Mouse (Mus musculus) kidney, adult 2 months (tissue): Measurements from ENCODE around the gene Gm28051. TPM values are rescaled to one million over a fixed set of nuclear protein-coding genes. Genes with fewer than 3 reads are reported as not detected.

ENCODE experiments used
- DNase-seq: peaks from one replicate; pipeline ENCODE4 v3.0.0; 2021
- H3K27ac ChIP-seq: fragments of 200-500 bp; 2 replicates; pipeline ENCODE4 v1.5.1; 2012; ENCODE audit warnings: low read depth, low read length, control low read depth, inconsistent platforms; ENCODE audit not compliant: insufficient read depth
- H3K27me3 ChIP-seq: fragments of 200-500 bp; replicated peaks from 2 replicates; pipeline ENCODE4 v1.6.1; 2012; ENCODE audit warnings: mild to moderate bottlenecking, moderate library complexity, low read length, inconsistent platforms; ENCODE audit not compliant: control insufficient read depth, insufficient read depth
- H3K36me3 ChIP-seq: fragments of 200-500 bp; 2 replicates; pipeline ENCODE4 v1.6.1; 2012; ENCODE audit warnings: mild to moderate bottlenecking, moderate library complexity, low read length, inconsistent platforms; ENCODE audit not compliant: control insufficient read depth, insufficient read depth
- H3K4me1 ChIP-seq: fragments of 200-500 bp; 2 replicates; pipeline ENCODE4 v1.6.1; 2011; ENCODE audit warnings: low read length; ENCODE audit not compliant: control insufficient read depth, insufficient read depth
- H3K4me3 ChIP-seq: fragments of 200-500 bp; 2 replicates; pipeline ENCODE4 v1.5.1; 2011; ENCODE audit warnings: mild to moderate bottlenecking, low read depth, low read length, control low read depth; ENCODE audit not compliant: insufficient read depth
- CTCF ChIP-seq: fragments of 200-500 bp; conservative IDR thresholded peaks from 2 replicates; pipeline ENCODE4 v1.5.1; 2011; ENCODE audit warnings: low read depth, mild to moderate bottlenecking, control low read depth, low read length, moderate library complexity, mixed read lengths; ENCODE audit not compliant: insufficient read depth, insufficient read length
- POLR2A ChIP-seq: fragments of 200-500 bp; IDR thresholded peaks from one replicate; pipeline ENCODE4 v1.6.1; 2011; ENCODE audit warnings: low read depth, low read length, control low read depth
- WGBS: fragments of 180-500 bp; shearing (Covaris S2); methylation state at CpG from one replicate; pipeline ENCODE4 v1.1.7; 2018; 5-methylcytosine and 5-hydroxymethylcytosine counted together
- polyA plus RNA-seq: library from polyadenylated mRNA; depleted of rRNA; stranded (reverse); fragments of >200 nt; gene quantifications from 2 replicates; pipeline ENCODE4 v1.2.3, GENCODE M21; 2012

Gene Gm28051
- polyA plus RNA-seq, 1 experiment: not detected

- Histone ChIP-seq H3K4me3 (peak overlapping the region; percentile 11; the same call in 1 of the 2 replicates), H3K4me1 (peaks cover 10% of the 10 kb centered on the region), H3K36me3 (no peaks in the 10 kb centered on the region), H3K27ac (peak overlapping the region; percentile 44; the same call in 1 of the 2 replicates), H3K27me3 (no peaks in the 10 kb centered on the region)
- WGBS: 43% methylated on average over 26 of the region's 26 CpGs
- TF ChIP-seq POLR2A: no peak
- no peak for TF ChIP-seq CTCF
- peak; percentile 84 for DNase-seq
Observed at GRCm38 (mm10) chr12:102729855-102730797, 27.4 kb downstream of the Gm28051 start.

DNA sequence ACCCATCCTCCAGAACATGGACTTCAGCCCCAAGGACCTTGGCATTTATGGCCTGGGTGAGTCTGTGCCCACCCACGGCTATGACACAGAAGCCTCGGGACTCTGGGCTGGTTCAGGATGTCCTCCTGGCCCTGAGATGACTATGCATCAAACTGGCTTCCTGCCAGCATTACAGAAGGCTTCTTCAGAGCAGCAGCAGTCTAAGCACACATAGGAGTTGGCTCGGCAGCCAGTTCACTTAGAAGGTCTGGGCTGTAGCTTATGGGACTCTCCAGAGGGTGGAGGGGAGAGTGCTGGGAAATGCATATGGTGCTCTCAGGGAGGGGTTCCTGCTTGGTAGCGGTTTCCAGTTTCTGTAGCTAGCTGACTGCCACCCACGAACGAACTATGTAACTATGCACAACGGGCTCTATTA, 31.8 kb downstream of the Gm28051 start:
- DNase-seq: no peak
- Histone ChIP-seq H3K27ac (no peak overlapping the region), H3K4me3 (no peak overlapping the region), H3K36me3 (no peaks in the 10 kb centered on the region), H3K27me3 (no peaks in the 10 kb centered on the region), H3K4me1 (peaks cover 6% of the 10 kb centered on the region)
- WGBS: 64% methylated on average over 7 of the region's 7 CpGs
- no peak for TF ChIP-seq POLR2A
- no peak for TF ChIP-seq CTCF

DNA sequence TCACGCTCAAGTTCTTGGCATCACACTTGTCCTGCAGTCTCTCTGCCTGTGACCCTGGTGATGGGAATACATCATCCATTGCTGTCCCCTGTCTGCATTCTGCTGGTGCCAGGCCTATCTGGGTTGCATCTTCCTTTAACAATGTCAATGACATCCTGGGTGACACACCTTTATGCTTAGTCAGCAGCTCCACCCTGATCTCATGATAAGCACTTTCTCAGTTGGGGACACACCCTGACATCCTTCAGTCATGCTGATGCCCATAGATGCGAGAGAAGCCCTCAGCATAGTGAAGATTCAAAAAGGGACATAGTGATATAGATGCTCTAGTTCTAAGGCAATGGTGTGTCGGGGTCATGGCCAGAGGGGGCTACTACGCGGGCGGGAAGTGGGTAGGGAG, 32.4 kb downstream of the Gm28051 start:
- 94% methylated on average over 6 of the region's 6 CpGs for WGBS
- no peak for DNase-seq
- Histone ChIP-seq H3K4me1 (no peaks in the 10 kb centered on the region), H3K36me3 (no peaks in the 10 kb centered on the region), H3K27me3 (no peaks in the 10 kb centered on the region), H3K27ac (no peak overlapping the region), H3K4me3 (no peak overlapping the region)
- no peak for TF ChIP-seq CTCF
- TF ChIP-seq POLR2A: no peak

GRCm38 (mm10) chr12:102723861-102724260, 33.7 kb downstream of the Gm28051 start:
- Histone ChIP-seq H3K27ac (no peak overlapping the region), H3K4me3 (no peak overlapping the region), H3K4me1 (no peaks in the 10 kb centered on the region), H3K36me3 (no peaks in the 10 kb centered on the region), H3K27me3 (no peaks in the 10 kb centered on the region)
- no peak for DNase-seq
- TF ChIP-seq POLR2A (no peak), CTCF (no peak)
- WGBS: 56% methylated on average over 6 of the region's 6 CpGs

DNA sequence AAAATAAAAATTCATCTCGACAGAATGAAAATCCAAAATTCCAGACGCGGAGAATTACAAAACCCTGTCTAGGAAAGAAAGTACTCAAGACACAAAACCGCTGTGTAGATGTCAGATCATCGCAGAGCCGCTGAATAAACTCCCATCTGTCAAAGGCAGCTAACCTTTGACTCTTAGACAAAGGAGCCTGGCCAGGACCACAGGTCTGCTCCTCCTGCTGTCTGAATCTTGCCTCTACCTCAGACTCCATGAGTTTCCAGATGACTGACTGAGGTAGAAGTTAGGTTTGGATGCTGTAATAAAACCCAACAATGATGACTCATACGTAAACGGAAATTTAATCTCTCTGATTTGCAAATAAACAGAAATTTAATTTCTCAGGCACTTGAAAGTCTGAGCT, 34.6 kb downstream of the Gm28051 start:
- no peaks in the 10 kb centered on the region for H3K36me3 ChIP-seq
- no peak overlapping the region for H3K4me3 ChIP-seq
- no peak for DNase-seq
- no peak for TF ChIP-seq CTCF
- no peak for TF ChIP-seq POLR2A
- H3K4me1 ChIP-seq: no peaks in the 10 kb centered on the region
- no peak overlapping the region for H3K27ac ChIP-seq
- 62% methylated on average over 8 of the region's 8 CpGs for WGBS
- H3K27me3 ChIP-seq: no peaks in the 10 kb centered on the region

GRCm38 (mm10) chr12:102722451-102722850, 35.1 kb downstream of the Gm28051 start:
- H3K4me1 ChIP-seq: no peaks in the 10 kb centered on the region
- 54% methylated on average over 11 of the region's 11 CpGs for WGBS
- TF ChIP-seq POLR2A (no peak), CTCF (no peak)
- H3K36me3 ChIP-seq: no peaks in the 10 kb centered on the region
- no peak overlapping the region for H3K4me3 ChIP-seq
- DNase-seq: no peak
- no peaks in the 10 kb centered on the region for H3K27me3 ChIP-seq
- no peak overlapping the region for H3K27ac ChIP-seq

DNA sequence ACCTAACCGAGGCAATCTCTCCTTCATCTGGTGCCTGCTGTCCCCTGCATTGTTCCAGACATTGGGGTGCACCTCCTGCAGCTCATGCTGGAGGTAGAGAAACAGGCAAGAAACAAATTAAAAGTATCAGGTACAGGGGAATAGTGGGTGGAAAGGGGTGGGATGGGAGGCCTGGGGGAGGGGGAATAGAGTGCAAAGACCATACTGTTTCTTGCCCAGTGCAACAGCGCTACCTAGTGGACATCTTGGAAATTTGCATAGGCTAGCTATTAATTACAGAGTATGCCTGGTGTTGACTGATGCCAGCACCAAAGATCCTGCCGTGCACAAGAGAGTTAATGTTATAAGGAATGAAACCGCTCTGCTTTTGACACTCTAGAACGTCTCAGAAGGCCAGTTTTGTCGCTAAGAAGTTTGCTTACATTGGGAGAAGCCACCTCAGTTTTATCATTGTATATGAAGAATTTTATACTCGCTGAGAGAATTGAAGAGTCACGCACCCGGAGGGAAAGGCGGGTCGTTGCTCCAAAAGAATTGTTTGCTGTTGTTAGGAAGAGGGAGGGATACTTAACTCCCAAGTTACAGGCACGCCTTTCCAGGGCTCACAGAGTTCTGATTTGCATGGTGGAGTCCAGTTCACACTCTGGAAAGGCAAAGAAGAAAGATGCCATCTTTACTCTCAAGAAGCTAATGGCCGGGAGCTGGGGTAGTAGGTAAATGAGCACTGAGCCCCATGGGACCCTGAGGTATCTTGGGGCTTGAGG, 37.8 kb downstream of the Gm28051 start:
- H3K4me1 ChIP-seq: no peaks in the 10 kb centered on the region
- no peak overlapping the region for H3K4me3 ChIP-seq
- TF ChIP-seq POLR2A: no peak
- peak; percentile 72 for TF ChIP-seq CTCF
- WGBS: 29% methylated on average over 13 of the region's 13 CpGs
- no peaks in the 10 kb centered on the region for H3K36me3 ChIP-seq
- H3K27me3 ChIP-seq: no peaks in the 10 kb centered on the region
- H3K27ac ChIP-seq: no peak overlapping the region
- peak; percentile 49 for DNase-seq
